Mouse (Mus musculus) MEL (cell line): ENCODE measurements at regions not wholly inside any gene's neighbourhood (a gene's known extent, or its start where the extent isn't known, plus 50 kb on each side); places are given as distances from the start of the nearest gene placed in this dataset.

Source experiments
- DNase-seq: peaks from one replicate; pipeline ENCODE4 v3.0.0; 2011; ENCODE audit warnings: low read depth, low spot score
- H3K27ac ChIP-seq: 2 replicates; pipeline ENCODE4 v1.5.1; 2012; ENCODE audit warnings: low read depth, mild to moderate bottlenecking, control low read depth, low read length, moderate library complexity; ENCODE audit not compliant: control insufficient read depth
- H3K27me3 ChIP-seq, 2 experiments: fragments of 150-350 bp in 1 of 2; sonication (generic) in 1 of 2; 2 replicates each; pipeline ENCODE4 v1.6.1; 2012; ENCODE audit warnings: low read length in 2 of 2, mild to moderate bottlenecking in 2 of 2, improper control_type of control experiment in 1 of 2, moderate library complexity in 1 of 2; ENCODE audit not compliant: insufficient read depth in 2 of 2, control insufficient read depth in 1 of 2
- H3K36me3 ChIP-seq, 2 experiments: 2 replicates each; pipeline ENCODE4 v1.6.1; 2012 to 2014; ENCODE audit warnings: low read length in 2 of 2, improper control_type of control experiment in 1 of 2, inconsistent platforms in 1 of 2, mild to moderate bottlenecking in 1 of 2; ENCODE audit not compliant: insufficient read depth in 2 of 2, control insufficient read depth in 1 of 2
- H3K4me1 ChIP-seq, 2 experiments: fragments of 150-350 bp in 1 of 2; sonication (generic) in 1 of 2; 2 replicates each; pipeline ENCODE4 v1.6.1; 2012; ENCODE audit warnings: low read length in 2 of 2, improper control_type of control experiment in 1 of 2, mild to moderate bottlenecking in 1 of 2; ENCODE audit not compliant: insufficient read depth in 2 of 2, control insufficient read depth in 1 of 2
- H3K4me3 ChIP-seq, 2 experiments: fragments of 150-350 bp in 1 of 2; sonication (generic) in 1 of 2; 2 replicates each; pipeline ENCODE4 v1.5.1; 2012; ENCODE audit warnings: low read depth in 2 of 2, low read length in 2 of 2, mild to moderate bottlenecking in 2 of 2, moderate library complexity in 2 of 2, control low read depth in 1 of 2, improper control_type of control experiment in 1 of 2; ENCODE audit not compliant: control insufficient read depth in 1 of 2, insufficient read depth in 1 of 2
- H3K79me2 ChIP-seq: 2 replicates; pipeline ENCODE4 v1.6.1; 2012; ENCODE audit warnings: mild to moderate bottlenecking, low read length, moderate library complexity; ENCODE audit not compliant: control insufficient read depth, poor library complexity, insufficient read depth
- H3K9ac ChIP-seq: 2 replicates; pipeline ENCODE4 v1.6.1; 2012; ENCODE audit warnings: low read depth, mild to moderate bottlenecking, control low read depth, low read length, moderate library complexity; ENCODE audit not compliant: control insufficient read depth, poor library complexity, severe bottlenecking
- H3K9me3 ChIP-seq: fragments of 150-350 bp; sonication (generic); replicated peaks from 2 replicates; pipeline ENCODE4 v1.6.1; 2012; ENCODE audit warnings: mild to moderate bottlenecking, low read length, improper control_type of control experiment, moderate library complexity; ENCODE audit not compliant: insufficient read depth
- CHD1 ChIP-seq: IDR thresholded peaks from 2 replicates; pipeline ENCODE4 v1.6.1; 2012; ENCODE audit warnings: low read depth, mild to moderate bottlenecking, inconsistent platforms, low read length, improper control_type of control experiment
- CHD2 ChIP-seq: IDR thresholded peaks from 2 replicates; pipeline ENCODE4 v1.6.1; 2011; ENCODE audit warnings: low read length, improper control_type of control experiment
- CTCF ChIP-seq, 3 experiments: IDR thresholded peaks in 2 of 3; conservative IDR thresholded peaks in 1 of 3; 2 replicates each; pipeline ENCODE4 v1.5.1; 2011 to 2012; ENCODE audit warnings: low read length in 3 of 3, low read depth in 2 of 3, mild to moderate bottlenecking in 2 of 3, improper control_type of control experiment in 1 of 3, inconsistent platforms in 1 of 3, mixed read lengths in 1 of 3, moderate library complexity in 1 of 3; ENCODE audit not compliant: control insufficient read depth in 1 of 3, insufficient read depth in 1 of 3, poor library complexity in 1 of 3, severe bottlenecking in 1 of 3
- ELF1 ChIP-seq: IDR thresholded peaks from 2 replicates; pipeline ENCODE4 v1.6.1; 2014; ENCODE audit warnings: low read depth, mild to moderate bottlenecking, inconsistent platforms, low read length, improper control_type of control experiment, moderate library complexity
- ETS1 ChIP-seq: IDR thresholded peaks from 2 replicates; pipeline ENCODE4 v1.6.1; 2012; ENCODE audit warnings: low read depth, mild to moderate bottlenecking, inconsistent platforms, low read length, improper control_type of control experiment, moderate library complexity
- GABPA ChIP-seq: IDR thresholded peaks from 2 replicates; pipeline ENCODE4 v1.6.1; 2012; ENCODE audit warnings: low read depth, mild to moderate bottlenecking, inconsistent platforms, low read length, improper control_type of control experiment, moderate library complexity
- GATA1 ChIP-seq: IDR thresholded peaks from 2 replicates; pipeline ENCODE4 v1.6.1; 2011; ENCODE audit warnings: low read depth, low read length, improper control_type of control experiment
- MAFK ChIP-seq: IDR thresholded peaks from 2 replicates; pipeline ENCODE4 v1.6.1; 2011; ENCODE audit warnings: low read depth, mild to moderate bottlenecking, low read length, improper control_type of control experiment, borderline replicate concordance
- MAX ChIP-seq: IDR thresholded peaks from 2 replicates; pipeline ENCODE4 v1.6.1; 2011; ENCODE audit warnings: low read length, improper control_type of control experiment
- MAZ ChIP-seq: IDR thresholded peaks from 2 replicates; pipeline ENCODE4 v1.6.1; 2012; ENCODE audit warnings: low read depth, mild to moderate bottlenecking, inconsistent platforms, low read length, improper control_type of control experiment
- MEF2A ChIP-seq: IDR thresholded peaks from 2 replicates; pipeline ENCODE4 v1.6.1; 2014; ENCODE audit warnings: low read depth, mild to moderate bottlenecking, inconsistent platforms, low read length, improper control_type of control experiment; ENCODE audit not compliant: poor library complexity, insufficient replicate concordance, severe bottlenecking; ENCODE audit errors: extremely low read depth
- MXI1 ChIP-seq: IDR thresholded peaks from 2 replicates; pipeline ENCODE4 v1.6.1; 2011; ENCODE audit warnings: mild to moderate bottlenecking, low read depth, low read length, improper control_type of control experiment
- NRF1 ChIP-seq: IDR thresholded peaks from 2 replicates; pipeline ENCODE4 v1.6.1; 2014; ENCODE audit warnings: low read depth, mild to moderate bottlenecking, inconsistent platforms, low read length, improper control_type of control experiment, moderate library complexity; ENCODE audit not compliant: poor library complexity, insufficient read depth, severe bottlenecking
- POLR2AphosphoS2 ChIP-seq: IDR thresholded peaks from 2 replicates; pipeline ENCODE4 v1.6.1; 2011; ENCODE audit warnings: low read length, improper control_type of control experiment
- RAD21 ChIP-seq: IDR thresholded peaks from 2 replicates; pipeline ENCODE4 v1.6.1; 2011; ENCODE audit warnings: mild to moderate bottlenecking, low read depth, low read length, improper control_type of control experiment
- RCOR1 ChIP-seq: IDR thresholded peaks from 2 replicates; pipeline ENCODE4 v1.6.1; 2012; ENCODE audit warnings: low read depth, mild to moderate bottlenecking, inconsistent platforms, low read length, improper control_type of control experiment
- SMC3 ChIP-seq: IDR thresholded peaks from 2 replicates; pipeline ENCODE4 v1.6.1; 2011; ENCODE audit warnings: low read depth, low read length, improper control_type of control experiment
- TCF12 ChIP-seq: IDR thresholded peaks from 2 replicates; pipeline ENCODE4 v1.6.1; 2014; ENCODE audit warnings: low read depth, mild to moderate bottlenecking, inconsistent platforms, low read length, improper control_type of control experiment, moderate library complexity
- UBTF ChIP-seq: IDR thresholded peaks from 2 replicates; pipeline ENCODE4 v1.6.1; 2012; ENCODE audit warnings: low read depth, mild to moderate bottlenecking, inconsistent platforms, low read length, improper control_type of control experiment, moderate library complexity, borderline replicate concordance; ENCODE audit not compliant: insufficient read depth
- USF2 ChIP-seq, 2 experiments: IDR thresholded peaks; 2 replicates each; pipeline ENCODE4 v1.6.1; 2011 to 2012; ENCODE audit warnings: improper control_type of control experiment in 2 of 2, low read length in 2 of 2, borderline replicate concordance in 1 of 2, inconsistent platforms in 1 of 2, low read depth in 1 of 2, mild to moderate bottlenecking in 1 of 2; ENCODE audit not compliant: insufficient read depth in 1 of 2
- ZC3H11A ChIP-seq: IDR thresholded peaks from 2 replicates; pipeline ENCODE4 v1.6.1; 2012; ENCODE audit warnings: low read depth, mild to moderate bottlenecking, inconsistent platforms, low read length, improper control_type of control experiment
- ZMIZ1 ChIP-seq: IDR thresholded peaks from 2 replicates; pipeline ENCODE4 v1.6.1; 2012; ENCODE audit warnings: low read depth, mild to moderate bottlenecking, inconsistent platforms, low read length, improper control_type of control experiment, moderate library complexity
- ZNF384 ChIP-seq: IDR thresholded peaks from 2 replicates; pipeline ENCODE4 v1.6.1; 2012; ENCODE audit warnings: low read depth, mild to moderate bottlenecking, inconsistent platforms, low read length, improper control_type of control experiment

DNA sequence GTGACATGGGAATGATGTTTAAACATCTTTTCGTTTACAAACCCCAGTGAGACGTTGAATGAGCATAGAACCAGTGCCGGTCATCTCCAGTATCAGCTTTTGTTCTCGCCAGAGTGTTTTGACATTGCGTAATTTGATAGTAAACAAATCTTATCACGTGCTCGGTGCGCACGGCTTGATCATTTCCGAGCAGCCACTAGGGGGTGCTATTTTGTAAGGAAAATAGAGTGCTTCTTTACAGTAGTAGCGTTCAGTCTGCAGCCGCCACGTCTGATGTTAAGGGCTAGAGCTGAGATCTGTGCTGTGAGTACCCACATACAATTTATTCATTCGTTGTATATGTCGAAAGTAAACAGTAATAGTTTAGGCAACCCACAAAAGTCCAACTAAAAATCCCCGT, 137.2 kb upstream of the Wdfy3 start:
- Histone ChIP-seq H3K27me3 (no peaks in the 10 kb centered on the region), H3K27ac (no peak overlapping the region), H3K9me3 (no peaks in the 10 kb centered on the region), H3K9ac (no peak overlapping the region), H3K79me2 (no peaks in the 10 kb centered on the region), H3K36me3 (no peaks in the 10 kb centered on the region), H3K4me1 (no peaks in the 10 kb centered on the region), H3K4me3 (no peak overlapping the region)
- no peak for TF ChIP-seq CHD1
- no peak for TF ChIP-seq MAZ
- peak; percentile 28 for TF ChIP-seq RAD21
- peak; percentile 27 to 37 (median 36); a peak in 3 of 6 replicates for TF ChIP-seq CTCF (IDR thresholded peaks at IDR 0.05 in 2 of 3, conservative IDR thresholded peaks at IDR 0.05 in 1 of 3; ENCODE audit: control insufficient read depth in 1 of 3, insufficient read depth in 1 of 3, low read depth in 2 of 3, low read length in 3 of 3, poor library complexity in 1 of 3, severe bottlenecking in 1 of 3)
- no peak for TF ChIP-seq RCOR1
- no peak for TF ChIP-seq POLR2AphosphoS2
- no peak for TF ChIP-seq MEF2A
- TF ChIP-seq SMC3: 0 out of 2 replicates have a peak, but pooled peaks have one; percentile 5
- TF ChIP-seq ETS1: no peak
- DNase-seq: peak; percentile 17

DNA sequence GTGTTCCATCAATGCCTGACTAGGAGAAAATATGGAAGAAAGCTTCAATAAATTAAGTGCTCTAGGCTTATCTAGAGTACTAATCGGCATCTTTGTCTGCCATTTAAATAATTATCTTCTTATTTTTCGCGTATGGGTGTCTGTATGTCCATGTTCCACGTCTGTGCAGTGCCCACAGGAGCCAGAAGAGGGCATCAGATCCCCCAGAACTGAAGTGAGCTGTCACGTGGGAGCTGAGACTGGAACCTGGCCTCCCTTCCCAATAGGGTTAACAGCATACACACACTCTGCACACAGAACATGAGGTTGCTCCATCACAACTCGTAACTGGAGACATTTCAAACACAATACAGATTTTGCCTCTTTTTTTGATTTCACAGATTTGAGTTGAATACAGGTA, 143.4 kb upstream of the Wdfy3 start:
- TF ChIP-seq GATA1 (no peak), ETS1 (no peak), CTCF (IDR thresholded peaks at IDR 0.05 in 2 of 3, conservative IDR thresholded peaks at IDR 0.05 in 1 of 3; ENCODE audit: control insufficient read depth in 1 of 3, insufficient read depth in 1 of 3, low read depth in 2 of 3, low read length in 3 of 3, poor library complexity in 1 of 3, severe bottlenecking in 1 of 3) (peak in 1 of 3 experiments; percentile 5; a peak in 1 of 6 replicates), ELF1 (no peak)
- DNase-seq: peak; percentile 5
- H3K9ac ChIP-seq: no peak overlapping the region
- no peaks in the 10 kb centered on the region; the same call in 1 of the 2 replicates for H3K9me3 ChIP-seq
- H3K79me2 ChIP-seq: no peaks in the 10 kb centered on the region
- no peak overlapping the region for H3K27ac ChIP-seq
- no peak overlapping the region for H3K4me3 ChIP-seq
- H3K27me3 ChIP-seq: no peaks in the 10 kb centered on the region
- H3K36me3 ChIP-seq: no peaks in the 10 kb centered on the region
- no peaks in the 10 kb centered on the region for H3K4me1 ChIP-seq

DNA sequence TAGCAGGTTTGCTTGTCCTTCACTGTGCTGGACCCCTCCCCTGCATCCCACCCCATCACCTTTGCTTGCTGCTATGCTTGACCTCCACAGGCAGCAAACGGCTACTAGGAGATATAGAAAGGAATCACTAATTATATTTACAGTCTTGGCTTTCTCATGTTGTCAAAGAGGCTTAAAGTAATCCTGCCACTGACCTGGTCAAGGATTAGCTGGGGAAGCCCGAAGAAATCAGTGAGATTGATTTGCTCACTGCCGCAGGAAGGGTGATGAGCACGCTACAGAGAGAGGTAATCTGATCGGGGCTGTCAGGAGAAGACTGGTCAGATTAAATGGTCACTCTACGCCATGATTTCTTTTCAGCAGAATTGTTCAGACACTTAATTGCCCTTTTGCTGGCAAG, 157.4 kb upstream of the Wdfy3 start:
- H3K9ac ChIP-seq: no peak overlapping the region
- no peaks in the 10 kb centered on the region for H3K79me2 ChIP-seq
- H3K4me1 ChIP-seq: no peaks in the 10 kb centered on the region
- no peaks in the 10 kb centered on the region for H3K27me3 ChIP-seq
- TF ChIP-seq MEF2A: no peak
- no peak for TF ChIP-seq ZC3H11A
- TF ChIP-seq CHD2: no peak
- TF ChIP-seq MXI1: no peak
- TF ChIP-seq NRF1: no peak
- TF ChIP-seq ELF1: no peak
- no peak for TF ChIP-seq ZNF384
- TF ChIP-seq POLR2AphosphoS2: no peak
- TF ChIP-seq TCF12: no peak
- TF ChIP-seq UBTF: no peak
- no peak for TF ChIP-seq MAX
- no peak for TF ChIP-seq CTCF (IDR thresholded peaks at IDR 0.05 in 2 of 3, conservative IDR thresholded peaks at IDR 0.05 in 1 of 3; ENCODE audit: control insufficient read depth in 1 of 3, insufficient read depth in 1 of 3, low read depth in 2 of 3, low read length in 3 of 3, poor library complexity in 1 of 3, severe bottlenecking in 1 of 3)
- no peak for TF ChIP-seq RAD21
- no peak for TF ChIP-seq GABPA
- TF ChIP-seq USF2 (IDR thresholded peaks at IDR 0.05; ENCODE audit: borderline replicate concordance in 1 of 2, insufficient read depth in 1 of 2, low read depth in 1 of 2, low read length in 2 of 2): no peak
- TF ChIP-seq ZMIZ1: no peak
- TF ChIP-seq CHD1: no peak
- TF ChIP-seq GATA1: no peak
- TF ChIP-seq MAFK: no peak
- no peak for DNase-seq
- no peak overlapping the region for H3K27ac ChIP-seq
- H3K4me3 ChIP-seq: no peak overlapping the region
- no peaks in the 10 kb centered on the region for H3K36me3 ChIP-seq
- H3K9me3 ChIP-seq: no peaks in the 10 kb centered on the region
